Mouse (Mus musculus) heart, postnatal 0 days (tissue): ENCODE measurements around the gene Cbll1. TPM values are rescaled to one million over a fixed set of nuclear protein-coding genes. Genes with fewer than 3 reads are reported as not detected.
"Not testable (repeated sequence)": the region's sequence is repeated elsewhere in the genome, so short reads cannot be mapped to it uniquely, and the experiment has no call there.

Source experiments
- ATAC-seq: fragments of 200-750 bp; cut with Nextera tagmentation; 2 replicates; pipeline ENCODE4 v1.8.0; 2017; ENCODE audit warnings: low read depth, moderate number of reproducible peaks, moderate library complexity; ENCODE audit not compliant: insufficient read depth
- DNase-seq: peaks from one replicate; pipeline ENCODE4 v3.0.0-alpha.2; 2016; ENCODE audit warnings: low spot score
- H3K27ac ChIP-seq: fragments of 300-500 bp; sonication (generic); 2 replicates; pipeline ENCODE4 v1.5.1; 2014; ENCODE audit warnings: low read depth, mild to moderate bottlenecking
- H3K27me3 ChIP-seq: fragments of 300-500 bp; sonication (generic); 2 replicates; pipeline ENCODE4 v1.6.1; 2014; ENCODE audit warnings: low read length, mixed read lengths; ENCODE audit not compliant: control insufficient read depth, insufficient read depth
- H3K36me3 ChIP-seq: fragments of 300-500 bp; sonication (generic); replicated peaks from 2 replicates; pipeline ENCODE4 v1.6.1; 2014; ENCODE audit warnings: low read length, mixed read lengths; ENCODE audit not compliant: control insufficient read depth, insufficient read depth
- H3K4me1 ChIP-seq: fragments of 300-500 bp; sonication (generic); 2 replicates; pipeline ENCODE4 v1.6.1; 2014; ENCODE audit warnings: antibody characterized with exemption; ENCODE audit not compliant: control insufficient read depth, insufficient read depth
- H3K4me2 ChIP-seq: fragments of 300-500 bp; sonication (generic); 2 replicates; pipeline ENCODE4 v1.6.1; 2014; ENCODE audit warnings: low read depth, mild to moderate bottlenecking, low read length, moderate library complexity
- H3K4me3 ChIP-seq: fragments of 300-500 bp; sonication (generic); 2 replicates; pipeline ENCODE4 v1.5.1; 2014; ENCODE audit warnings: low read depth, low read length
- H3K9ac ChIP-seq: fragments of 300-500 bp; sonication (generic); replicated peaks from 2 replicates; pipeline ENCODE4 v1.6.1; 2014; ENCODE audit warnings: low read depth, low read length, mixed read lengths
- H3K9me3 ChIP-seq: fragments of 300-500 bp; sonication (generic); replicated peaks from 2 replicates; pipeline ENCODE4 v1.6.1; 2016; ENCODE audit warnings: low read length; ENCODE audit not compliant: control insufficient read depth
- CTCF ChIP-seq: IDR thresholded peaks from 2 replicates; pipeline ENCODE4 v1.5.1; 2016; ENCODE audit warnings: antibody characterized with exemption, control low read depth, low read depth
- EP300 ChIP-seq: IDR thresholded peaks from 2 replicates; pipeline ENCODE4 v1.6.1; 2016; ENCODE audit warnings: antibody characterized with exemption, low read depth
- WGBS: fragments of 180-500 bp; shearing (Covaris S2); extraction: QIAGEN DNeasy Blood & Tissue Kit; methylation state at CpG from one replicate; pipeline ENCODE4 v1.1.7; 2014; 5-methylcytosine and 5-hydroxymethylcytosine counted together
- polyA plus RNA-seq: library from polyadenylated mRNA; unstranded; fragments of >200 nt; fragmentation: Nextera tagmentation; extraction: Ambion mirVana; gene quantifications from 2 replicates; pipeline ENCODE4 v1.2.1, GENCODE M21; 2015
- total RNA-seq: library from RNA; depleted of rRNA; stranded (reverse); fragments of >200 nt; gene quantifications from 2 replicates; pipeline ENCODE4 v1.2.3, GENCODE M21; 2014; ENCODE audit warnings: low replicate concordance

The Cbll1 gene
- total and polyA plus RNA-seq, 2 experiments from 2014 or later = 5.1 to 6.4 TPM

GRCm38 (mm10) chr12:31486431-31486830 is 13.0 kb downstream of the Cbll1 start:
- Histone ChIP-seq H3K4me1 (no peaks in the 10 kb centered on the region), H3K9ac (no peak overlapping the region), H3K36me3 (peaks cover 42% of the 10 kb centered on the region), H3K4me3 (no peak overlapping the region), H3K27ac (no peak overlapping the region), H3K4me2 (no peak overlapping the region), H3K27me3 (no peaks in the 10 kb centered on the region), H3K9me3 (no peaks in the 10 kb centered on the region)
- ATAC-seq (no peak), DNase-seq (peak; percentile 25)
- WGBS = 44% methylated on average over 6 of the region's 6 CpGs
- TF ChIP-seq CTCF = no peak
- TF ChIP-seq EP300 = no peak

- H3K4me3 ChIP-seq, H3K27ac ChIP-seq, H3K4me2 ChIP-seq, H3K9me3 ChIP-seq, H3K36me3 ChIP-seq, H3K9ac ChIP-seq, DNase-seq, H3K27me3 ChIP-seq, ATAC-seq, H3K4me1 ChIP-seq: not testable (repeated sequence)
- WGBS = 83% methylated on average over 4 of the region's 6 CpGs
Observed at GRCm38 (mm10) chr12:31478182-31478581, 21.2 kb downstream of the Cbll1 start.

- H3K4me2 ChIP-seq = no peak overlapping the region
- ATAC-seq (no peak), DNase-seq (no peak)
- H3K4me1 ChIP-seq = 0 out of 2 replicates have a peak, but pooled peaks cover 2% of the 10 kb centered on the region
- H3K4me3 ChIP-seq = no peak overlapping the region
- H3K27ac ChIP-seq = no peak overlapping the region
- no peak overlapping the region for H3K9ac ChIP-seq
- H3K9me3 ChIP-seq = no peaks in the 10 kb centered on the region
- H3K27me3 ChIP-seq = no peaks in the 10 kb centered on the region
- TF ChIP-seq EP300 (no peak), CTCF (no peak)
- H3K36me3 ChIP-seq = no peaks in the 10 kb centered on the region
- WGBS = 75% methylated on average over 4 of the region's 4 CpGs
Observed at GRCm38 (mm10) chr12:31462615-31463014, 36.8 kb downstream of the Cbll1 start.

GRCm38 (mm10) chr12:31461371-31461770 is 38.0 kb downstream of the Cbll1 start:
- Histone ChIP-seq H3K27ac (no peak overlapping the region), H3K4me2 (no peak overlapping the region), H3K36me3 (no peaks in the 10 kb centered on the region), H3K9me3 (no peaks in the 10 kb centered on the region), H3K4me3 (no peak overlapping the region), H3K4me1 (0 out of 2 replicates have a peak, but pooled peaks cover 2% of the 10 kb centered on the region), H3K9ac (no peak overlapping the region), H3K27me3 (no peaks in the 10 kb centered on the region)
- TF ChIP-seq CTCF = no peak
- no peak for TF ChIP-seq EP300
- ATAC-seq (no peak), DNase-seq (no peak)
- WGBS = 88% methylated on average over 9 of the region's 9 CpGs

GRCm38 (mm10) chr12:31460270-31460669 is 39.1 kb downstream of the Cbll1 start:
- H3K9ac ChIP-seq, ATAC-seq, H3K4me1 ChIP-seq, H3K27ac ChIP-seq, H3K9me3 ChIP-seq, H3K4me3 ChIP-seq, DNase-seq, H3K4me2 ChIP-seq, H3K27me3 ChIP-seq, H3K36me3 ChIP-seq: not testable (repeated sequence)
- TF ChIP-seq CTCF = peak; percentile 33
- 38% methylated on average over 3 of the region's 3 CpGs for WGBS

- Histone ChIP-seq H3K4me2 (no peak overlapping the region), H3K27ac (no peak overlapping the region), H3K9me3 (no peaks in the 10 kb centered on the region), H3K36me3 (no peaks in the 10 kb centered on the region), H3K4me3 (no peak overlapping the region), H3K4me1 (no peaks in the 10 kb centered on the region), H3K27me3 (no peaks in the 10 kb centered on the region), H3K9ac (no peak overlapping the region)
- ATAC-seq (no peak), DNase-seq (no peak)
- no peak for TF ChIP-seq EP300
- no peak for TF ChIP-seq CTCF
- WGBS = 54% methylated on average over 4 of the region's 4 CpGs
Observed at GRCm38 (mm10) chr12:31458474-31458873, 40.9 kb downstream of the Cbll1 start.
